Mouse (Mus musculus): ENCODE measurements around the gene Ptprd. TPM values are rescaled to one million over a fixed set of nuclear protein-coding genes. Genes with fewer than 3 reads are reported as not detected.
A peak's percentile ranks its signal among the peaks of the same experiment; 100 is the strongest.
"Not testable (repeated sequence)": the region's sequence is repeated elsewhere in the genome, so short reads cannot be mapped to it uniquely, and the experiment has no call there.

Ptprd gene
- polyA plus RNA-seq, 1 experiment from 2014 or later: 21.0 TPM

DNA sequence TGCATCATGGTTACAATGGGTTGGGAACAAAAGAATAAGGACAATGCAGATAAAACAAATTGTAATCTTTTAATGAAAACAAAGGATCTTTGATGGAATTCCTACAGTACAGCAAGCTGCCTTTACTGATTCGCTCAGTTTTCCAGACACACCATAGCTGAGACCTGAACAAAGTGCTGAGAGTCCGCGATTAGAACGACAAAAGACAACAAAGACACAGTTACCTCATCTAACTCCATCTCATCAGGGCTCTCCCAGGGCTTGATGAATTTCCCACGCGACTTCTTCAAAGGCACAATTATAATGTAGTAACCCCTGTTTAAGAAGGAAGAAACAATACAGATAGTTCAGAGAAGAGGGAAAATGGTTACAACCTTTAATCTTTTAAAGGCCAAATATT lies 2140.0 kb downstream of the Ptprd start:
- WGBS: 86% methylated on average over 6 of the region's 6 CpGs
- Histone ChIP-seq H3K4me3 (ENCODE audit: low read depth, low read length) (no peak overlapping the region), H3K36me3 (ENCODE audit: control insufficient read depth, insufficient read depth, low read length) (no peaks in the 10 kb centered on the region), H3K4me2 (ENCODE audit: low read depth, severe bottlenecking) (no peak overlapping the region), H3K9ac (ENCODE audit: low read length) (no peak overlapping the region), H3K9me3 (ENCODE audit: control insufficient read depth, low read length) (no peaks in the 10 kb centered on the region), H3K27me3 (ENCODE audit: control insufficient read depth, insufficient read depth, low read length) (no peaks in the 10 kb centered on the region), H3K27ac (replicated peaks; ENCODE audit: low read depth, low read length) (no peak overlapping the region), H3K4me1 (ENCODE audit: control insufficient read depth, insufficient read depth, low read length) (no peaks in the 10 kb centered on the region)
- no peak for DNase-seq (ENCODE audit: low spot score)
- ATAC-seq (ENCODE audit: insufficient number of reproducible peaks, low FRiP score, low TSS enrichment, low read depth): no peak

DNA sequence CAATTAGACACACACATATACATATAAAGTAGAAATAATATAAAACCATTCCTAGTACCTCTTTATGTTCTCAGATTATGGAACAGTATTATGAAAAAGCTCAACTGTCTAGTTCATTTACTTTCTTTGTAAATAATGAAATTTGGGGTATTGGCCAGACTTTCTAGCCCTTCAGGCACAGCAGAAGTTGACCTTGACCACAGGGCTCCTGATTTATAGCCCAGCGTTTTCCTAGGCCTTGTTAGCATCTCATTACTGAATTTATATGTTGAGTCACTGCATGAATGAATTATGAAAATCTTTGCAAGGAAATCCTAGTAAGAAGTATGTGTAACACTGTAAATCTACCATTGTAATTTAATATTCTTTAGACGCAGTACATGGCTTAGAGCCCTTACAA lies 2154.9 kb downstream of the Ptprd start:
- Histone ChIP-seq H3K27me3 (ENCODE audit: control insufficient read depth, insufficient read depth, low read length) (no peaks in the 10 kb centered on the region), H3K9ac (ENCODE audit: low read length) (no peak overlapping the region), H3K4me3 (ENCODE audit: low read depth, low read length) (no peak overlapping the region), H3K4me1 (ENCODE audit: control insufficient read depth, insufficient read depth, low read length) (no peaks in the 10 kb centered on the region), H3K36me3 (ENCODE audit: control insufficient read depth, insufficient read depth, low read length) (no peaks in the 10 kb centered on the region), H3K27ac (replicated peaks; ENCODE audit: low read depth, low read length) (no peak overlapping the region), H3K4me2 (ENCODE audit: low read depth, severe bottlenecking) (no peak overlapping the region), H3K9me3 (ENCODE audit: control insufficient read depth, low read length) (no peaks in the 10 kb centered on the region)
- DNase-seq (ENCODE audit: low spot score) (no peak), ATAC-seq (ENCODE audit: insufficient number of reproducible peaks, low FRiP score, low TSS enrichment, low read depth) (no peak; the same call in 1 of the 2 replicates)
- 69% methylated on average over 2 of the region's 2 CpGs for WGBS

DNA sequence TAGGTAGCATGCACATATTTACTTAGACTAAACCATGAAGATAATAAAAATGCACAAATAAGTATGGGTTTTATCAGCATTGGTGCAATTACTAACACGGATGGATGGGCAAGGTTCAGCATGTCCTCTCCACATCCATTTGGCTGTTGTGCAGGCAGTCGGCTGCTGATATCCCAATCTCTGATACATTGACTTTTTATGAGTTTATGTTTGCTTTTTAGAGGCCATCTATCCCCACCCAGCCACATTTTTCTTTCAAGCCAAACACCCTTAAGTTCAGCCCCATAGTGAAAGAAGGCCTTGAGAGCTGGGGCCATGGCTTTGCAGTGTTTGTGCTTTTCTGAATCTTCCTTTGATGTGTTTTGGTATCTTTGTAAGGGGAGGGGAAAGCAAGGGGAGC lies 2166.1 kb downstream of the Ptprd start:
- Histone ChIP-seq H3K27ac (replicated peaks; ENCODE audit: low read depth, low read length) (no peak overlapping the region), H3K4me3 (ENCODE audit: low read depth, low read length) (no peak overlapping the region), H3K9me3 (ENCODE audit: control insufficient read depth, low read length) (no peaks in the 10 kb centered on the region), H3K27me3 (ENCODE audit: control insufficient read depth, insufficient read depth, low read length) (no peaks in the 10 kb centered on the region), H3K4me2 (ENCODE audit: low read depth, severe bottlenecking) (no peak overlapping the region), H3K9ac (ENCODE audit: low read length) (no peak overlapping the region), H3K4me1 (ENCODE audit: control insufficient read depth, insufficient read depth, low read length) (no peaks in the 10 kb centered on the region), H3K36me3 (ENCODE audit: control insufficient read depth, insufficient read depth, low read length) (no peaks in the 10 kb centered on the region)
- DNase-seq (ENCODE audit: low spot score) (no peak), ATAC-seq (ENCODE audit: insufficient number of reproducible peaks, low FRiP score, low TSS enrichment, low read depth) (no peak)
- WGBS: 76% methylated on average over 2 of the region's 2 CpGs

DNA sequence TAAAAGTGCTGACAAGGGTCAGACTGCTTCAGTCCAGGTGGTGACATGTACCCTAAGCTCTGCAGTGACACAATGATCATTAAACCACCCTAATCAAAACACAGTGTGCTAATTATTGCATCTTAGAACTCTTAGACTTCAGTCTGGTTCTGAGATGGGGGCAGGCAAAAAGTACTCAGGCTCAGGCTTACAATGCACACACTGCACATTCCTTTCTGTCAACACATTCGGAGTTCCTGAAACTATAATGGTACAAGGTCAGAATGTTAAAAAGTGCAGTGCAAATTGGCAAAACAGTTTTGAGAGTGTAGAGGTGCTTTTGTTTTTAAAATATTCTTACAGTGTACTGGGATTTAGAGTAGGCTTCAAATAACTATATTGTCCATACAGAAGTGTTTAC lies 2167.0 kb downstream of the Ptprd start:
- H3K4me3 ChIP-seq (ENCODE audit: low read depth, low read length): no peak overlapping the region
- H3K9ac ChIP-seq (ENCODE audit: low read length): no peak overlapping the region
- WGBS: 43% methylated on average over 1 of the region's 1 CpGs

DNA sequence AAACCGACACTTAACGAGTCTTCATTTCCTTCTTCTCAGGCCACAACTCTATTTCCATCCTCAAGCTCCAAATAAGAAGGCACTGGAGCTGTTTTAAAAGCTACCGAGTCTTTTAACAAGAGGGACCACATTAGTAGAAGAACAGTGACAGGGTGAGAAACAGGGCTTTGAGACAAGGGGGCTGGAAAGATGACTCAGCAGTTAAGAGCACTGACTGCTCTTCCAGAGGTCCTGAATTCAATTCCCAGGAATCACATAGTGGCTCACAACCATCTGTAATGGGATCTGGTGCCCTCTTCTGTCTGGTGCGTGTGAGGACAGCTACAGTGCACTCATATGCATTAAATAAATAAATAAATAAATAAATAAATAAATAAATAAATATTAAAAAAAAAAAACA lies 2174.6 kb downstream of the Ptprd start:
- not testable (repeated sequence) for H3K9ac ChIP-seq (ENCODE audit: low read length); H3K27me3 ChIP-seq (ENCODE audit: control insufficient read depth, insufficient read depth, low read length); H3K4me3 ChIP-seq (ENCODE audit: low read depth, low read length); H3K27ac ChIP-seq (replicated peaks; ENCODE audit: low read depth, low read length); ATAC-seq (ENCODE audit: insufficient number of reproducible peaks, low FRiP score, low TSS enrichment, low read depth); H3K9me3 ChIP-seq (ENCODE audit: control insufficient read depth, low read length); H3K4me2 ChIP-seq (ENCODE audit: low read depth, severe bottlenecking); H3K4me1 ChIP-seq (ENCODE audit: control insufficient read depth, insufficient read depth, low read length); DNase-seq (ENCODE audit: low spot score); H3K36me3 ChIP-seq (ENCODE audit: control insufficient read depth, insufficient read depth, low read length)
- WGBS: 60% methylated on average over 4 of the region's 4 CpGs

More for the DNA sequence above, 2167.0 kb downstream of the Ptprd start:
- ATAC-seq (ENCODE audit: insufficient number of reproducible peaks, low FRiP score, low TSS enrichment, low read depth) (0 out of 2 replicates have a peak, but pooled peaks have one; percentile 35), DNase-seq (ENCODE audit: low spot score) (no peak)
- Histone ChIP-seq H3K4me1 (ENCODE audit: control insufficient read depth, insufficient read depth, low read length) (no peaks in the 10 kb centered on the region), H3K27me3 (ENCODE audit: control insufficient read depth, insufficient read depth, low read length) (no peaks in the 10 kb centered on the region), H3K36me3 (ENCODE audit: control insufficient read depth, insufficient read depth, low read length) (no peaks in the 10 kb centered on the region), H3K4me2 (ENCODE audit: low read depth, severe bottlenecking) (no peak overlapping the region), H3K27ac (replicated peaks; ENCODE audit: low read depth, low read length) (no peak overlapping the region), H3K9me3 (ENCODE audit: control insufficient read depth, low read length) (no peaks in the 10 kb centered on the region)

DNA sequence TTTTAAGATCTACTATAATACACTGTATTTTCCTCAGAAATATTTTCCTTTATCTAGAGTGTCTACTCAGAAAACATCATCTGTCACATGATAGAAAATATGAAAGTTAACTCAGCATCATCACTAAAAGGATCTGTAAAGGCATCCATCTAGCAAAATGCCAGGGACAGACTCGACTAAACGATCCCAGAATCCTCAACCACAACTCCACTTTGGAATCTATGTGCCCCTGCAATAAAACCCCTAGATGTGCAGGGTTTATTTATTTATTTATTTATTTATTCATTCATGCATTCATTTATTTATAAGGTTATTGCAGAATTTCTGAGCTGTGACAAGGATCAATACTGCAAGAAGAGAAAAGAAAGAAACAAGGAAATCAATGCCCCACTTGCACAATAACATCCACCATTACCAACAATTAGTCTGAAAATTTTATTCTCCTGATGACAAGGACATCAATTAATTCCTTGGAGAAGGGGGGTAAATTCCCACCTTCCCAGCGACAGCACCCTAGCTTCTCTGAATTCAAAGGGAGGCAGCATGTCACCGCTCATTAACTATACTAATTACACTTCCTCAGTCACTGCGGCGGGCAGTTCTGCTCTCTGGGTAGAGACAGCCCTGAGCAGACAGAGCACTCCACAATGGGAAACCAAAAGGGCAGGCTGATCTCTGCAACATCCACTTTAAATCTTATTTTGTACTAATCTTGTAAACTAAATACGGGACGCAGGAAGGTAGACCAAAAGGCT lies 2186.0 kb downstream of the Ptprd start:
- Histone ChIP-seq H3K9ac (ENCODE audit: low read length) (no peak overlapping the region), H3K9me3 (ENCODE audit: control insufficient read depth, low read length) (no peaks in the 10 kb centered on the region), H3K4me1 (ENCODE audit: control insufficient read depth, insufficient read depth, low read length) (no peaks in the 10 kb centered on the region), H3K4me3 (ENCODE audit: low read depth, low read length) (no peak overlapping the region), H3K4me2 (ENCODE audit: low read depth, severe bottlenecking) (no peak overlapping the region), H3K36me3 (ENCODE audit: control insufficient read depth, insufficient read depth, low read length) (no peaks in the 10 kb centered on the region), H3K27me3 (ENCODE audit: control insufficient read depth, insufficient read depth, low read length) (no peaks in the 10 kb centered on the region), H3K27ac (replicated peaks; ENCODE audit: low read depth, low read length) (no peak overlapping the region)
- DNase-seq (ENCODE audit: low spot score) (peak; percentile 25), ATAC-seq (ENCODE audit: insufficient number of reproducible peaks, low FRiP score, low TSS enrichment, low read depth) (no peak)
- 50% methylated on average over 8 of the region's 8 CpGs for WGBS

DNA sequence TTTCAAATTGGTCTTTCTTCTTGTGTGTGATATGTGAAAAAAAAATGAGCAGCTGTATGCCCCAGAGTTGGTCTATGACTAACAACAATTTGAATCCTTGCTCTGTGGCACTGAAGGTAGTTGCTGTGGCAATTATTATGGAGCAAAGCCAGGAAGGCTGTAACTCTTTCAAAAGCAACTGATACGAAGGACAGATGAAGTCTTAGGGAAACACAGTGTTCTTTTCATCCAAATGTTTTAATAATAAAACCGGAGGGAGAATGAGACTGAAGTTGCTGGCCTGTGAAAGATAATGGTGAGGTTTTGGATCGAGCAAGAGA lies 2187.3 kb downstream of the Ptprd start:
- H3K9ac ChIP-seq (ENCODE audit: low read length): no peak overlapping the region
- H3K36me3 ChIP-seq (ENCODE audit: control insufficient read depth, insufficient read depth, low read length): no peaks in the 10 kb centered on the region
- ATAC-seq (ENCODE audit: insufficient number of reproducible peaks, low FRiP score, low TSS enrichment, low read depth): no peak
- H3K4me2 ChIP-seq (ENCODE audit: low read depth, severe bottlenecking): no peak overlapping the region
- no peaks in the 10 kb centered on the region for H3K4me1 ChIP-seq (ENCODE audit: control insufficient read depth, insufficient read depth, low read length)
- H3K27ac ChIP-seq (replicated peaks; ENCODE audit: low read depth, low read length): no peak overlapping the region
- H3K4me3 ChIP-seq (ENCODE audit: low read depth, low read length): no peak overlapping the region
- H3K9me3 ChIP-seq (ENCODE audit: control insufficient read depth, low read length): no peaks in the 10 kb centered on the region
- H3K27me3 ChIP-seq (ENCODE audit: control insufficient read depth, insufficient read depth, low read length): no peaks in the 10 kb centered on the region
- no peak for DNase-seq (ENCODE audit: low spot score)
- WGBS: 79% methylated on average over 3 of the region's 3 CpGs

DNA sequence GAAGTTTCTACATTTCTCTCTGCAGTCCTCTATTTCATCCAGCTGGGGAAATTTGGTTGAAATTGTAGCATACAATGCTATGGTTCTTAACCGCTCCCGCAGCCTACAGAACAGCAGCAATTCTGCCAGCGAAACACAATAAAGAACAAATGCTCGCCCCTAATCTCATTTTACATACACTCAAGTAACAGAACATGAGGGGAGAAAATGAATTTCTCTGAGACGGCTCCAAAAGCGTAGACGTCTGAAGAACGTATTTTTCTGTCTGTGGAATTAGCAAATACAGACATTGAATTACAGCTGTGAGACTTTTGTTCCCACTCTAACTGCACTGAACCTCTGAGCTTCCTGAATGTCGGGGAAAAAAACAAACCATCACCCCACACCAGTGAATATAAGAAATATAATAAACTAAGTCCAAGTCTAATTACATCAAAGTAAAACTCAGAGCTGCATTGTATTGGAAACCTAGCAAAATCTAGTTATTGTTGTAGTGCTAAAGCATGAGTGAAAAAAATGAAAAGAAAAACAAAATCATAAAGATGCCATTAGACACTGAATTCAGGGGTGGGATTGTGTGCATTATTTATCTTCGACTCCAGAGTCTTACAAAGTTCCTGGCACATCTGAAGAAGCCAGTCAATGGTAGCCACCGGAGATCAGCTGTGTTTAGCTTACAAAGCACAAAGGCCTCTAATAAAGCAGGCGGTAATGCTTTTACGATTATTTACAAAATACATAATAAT lies 2187.8 kb downstream of the Ptprd start:
- no peaks in the 10 kb centered on the region for H3K27me3 ChIP-seq (ENCODE audit: control insufficient read depth, insufficient read depth, low read length)
- ATAC-seq (ENCODE audit: insufficient number of reproducible peaks, low FRiP score, low TSS enrichment, low read depth) (no peak), DNase-seq (ENCODE audit: low spot score) (no peak)
- 82% methylated on average over 13 of the region's 13 CpGs for WGBS
- H3K9me3 ChIP-seq (ENCODE audit: control insufficient read depth, low read length): no peaks in the 10 kb centered on the region
- H3K27ac ChIP-seq (replicated peaks; ENCODE audit: low read depth, low read length): no peak overlapping the region
- H3K9ac ChIP-seq (ENCODE audit: low read length): no peak overlapping the region
- H3K4me1 ChIP-seq (ENCODE audit: control insufficient read depth, insufficient read depth, low read length): no peaks in the 10 kb centered on the region
- H3K36me3 ChIP-seq (ENCODE audit: control insufficient read depth, insufficient read depth, low read length): no peaks in the 10 kb centered on the region
- no peak overlapping the region for H3K4me2 ChIP-seq (ENCODE audit: low read depth, severe bottlenecking)
- H3K4me3 ChIP-seq (ENCODE audit: low read depth, low read length): no peak overlapping the region
